In the genomic region with DNA sequence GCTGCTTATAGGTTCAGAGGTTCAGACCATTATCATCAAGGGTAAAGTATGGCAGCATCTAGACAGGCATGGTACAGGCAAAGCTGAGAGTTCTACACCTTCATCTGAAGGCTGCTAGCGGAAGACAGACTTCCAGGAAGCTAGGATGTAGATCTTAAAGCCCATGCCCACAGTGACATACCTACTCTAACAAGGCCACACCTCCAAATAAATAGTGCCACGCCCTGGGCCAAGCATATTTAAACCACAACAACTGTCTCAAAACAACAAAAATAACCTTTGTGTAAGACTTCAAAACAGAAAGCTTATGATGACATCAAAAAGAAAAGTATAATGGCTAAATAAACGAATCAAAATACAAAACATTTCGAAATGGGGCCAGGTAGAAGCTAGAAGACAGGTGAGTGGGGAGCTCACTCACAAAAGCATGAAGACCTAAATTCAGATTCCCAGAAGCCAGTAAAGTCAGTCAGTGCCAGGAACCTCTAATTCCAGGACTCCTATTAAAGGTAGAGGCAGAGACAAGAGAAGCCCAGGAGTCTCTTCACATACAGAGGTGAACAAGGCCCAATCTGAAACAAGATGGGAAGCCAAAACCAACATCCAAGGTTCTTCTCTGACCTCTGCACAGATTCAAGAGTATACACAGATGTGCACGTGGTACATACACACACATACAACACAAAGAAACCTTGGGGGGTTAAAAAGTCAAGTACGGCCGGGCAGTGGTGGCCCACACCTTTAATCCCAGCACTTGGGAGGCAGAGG, we compare ENCODE assay signal across 22 mouse cellular contexts. TPM values are rescaled to one million over a fixed set of nuclear protein-coding genes. Genes with fewer than 3 reads are reported as not detected.
DNase-seq lines count a peak whose midpoint lies in the region; ATAC-seq and TF ChIP-seq lines count a peak whose summit lies in the region.
"Had no signal": no experiment of that assay in that cellular context is flagged by ENCODE, and none has a peak within 500 bp of the region (broad histone marks: within the 10 kb centered on the region; RNA-seq: fewer than 3 reads in every experiment).

No protein-coding gene starts in this region.

- H3K36me3 ChIP-seq in liver, adult 2 months (ENCODE audit: control insufficient read depth, insufficient read depth, low read length): peaks cover 34% of the 10 kb centered on the region
- H3K36me3 ChIP-seq in liver, embryonic 11.5 days (ENCODE audit: control insufficient read depth, insufficient read depth, low read length): peaks cover 26% of the 10 kb centered on the region
- peaks cover 13% of the 10 kb centered on the region for H3K36me3 ChIP-seq in kidney, embryonic 16.5 days (ENCODE audit: insufficient read depth, low read length)

- no peaks in the 10 kb centered on the region for H3K27me3 ChIP-seq in liver, adult 2 months (ENCODE audit: control insufficient read depth, insufficient read depth, low read length)
- H3K27me3 ChIP-seq in liver, embryonic 11.5 days (replicated peaks; ENCODE audit: control insufficient read depth, insufficient read depth, low read length): no peaks in the 10 kb centered on the region
- H3K27me3 ChIP-seq in kidney, embryonic 16.5 days (ENCODE audit: insufficient read depth, low read length): no peaks in the 10 kb centered on the region
- H3K27me3 ChIP-seq: CH12.LX; forebrain, embryonic 13.5 days; heart, embryonic 13.5 days; hindbrain, embryonic 15.5 days had no signal

- H3K79me2 ChIP-seq in liver, adult 2 months (ENCODE audit: control insufficient read depth, insufficient read depth, low read length): peaks cover 22% of the 10 kb centered on the region

- 48% methylated on average over 7 of the region's 7 CpGs for WGBS in liver, adult 2 months
- WGBS in liver, embryonic 11.5 days: 89% methylated on average over 7 of the region's 7 CpGs
- WGBS in kidney, embryonic 16.5 days: 92% methylated on average over 7 of the region's 7 CpGs

- no peaks in the 10 kb centered on the region for H3K9me3 ChIP-seq in liver, embryonic 11.5 days (ENCODE audit: control insufficient read depth, low read length)
- no peaks in the 10 kb centered on the region for H3K9me3 ChIP-seq in kidney, embryonic 16.5 days (ENCODE audit: low read length)
- H3K9me3 ChIP-seq: embryonic facial prominence, embryonic 10.5 days; forebrain, embryonic 13.5 days; heart, embryonic 13.5 days; hindbrain, embryonic 15.5 days had no signal

- TF ChIP-seq CTCF in liver, adult 2 months (IDR thresholded peaks at IDR 0.05; ENCODE audit: low read depth, low read length): no peak

- H3K27ac ChIP-seq in liver, adult 2 months (replicated peaks; ENCODE audit: insufficient read depth, low read depth, low read length): peak overlapping the region; percentile 41; the same call in 1 of the 2 replicates
- no peak overlapping the region for H3K27ac ChIP-seq in liver, embryonic 11.5 days (ENCODE audit: low read depth, low read length)
- no peak overlapping the region for H3K27ac ChIP-seq in kidney, embryonic 16.5 days (ENCODE audit: low read length)
- H3K27ac ChIP-seq: embryonic facial prominence, embryonic 10.5 days; forebrain, embryonic 13.5 days; heart, embryonic 13.5 days; hindbrain, embryonic 15.5 days had no signal

- no peak for TF ChIP-seq POLR2A in liver, adult 2 months (IDR thresholded peaks at IDR 0.05; ENCODE audit: extremely low read depth, insufficient read depth, low read length)

- H3K4me1 ChIP-seq in liver, adult 2 months (ENCODE audit: control insufficient read depth, insufficient read depth, low read length): peaks cover 17% of the 10 kb centered on the region
- peaks cover 3% of the 10 kb centered on the region for H3K4me1 ChIP-seq in liver, embryonic 11.5 days (replicated peaks; ENCODE audit: control insufficient read depth, insufficient read depth, low read length)
- H3K4me1 ChIP-seq in kidney, embryonic 16.5 days (ENCODE audit: insufficient read depth, low read length): peaks cover 2% of the 10 kb centered on the region; the same call in 1 of the 2 replicates
- H3K4me1 ChIP-seq: embryonic facial prominence, embryonic 10.5 days had no signal

- no peak overlapping the region for H3K9ac ChIP-seq in liver, adult 2 months (ENCODE audit: low read depth, low read length)
- H3K9ac ChIP-seq in liver, embryonic 11.5 days (ENCODE audit: low read depth, low read length): no peak overlapping the region
- H3K9ac ChIP-seq in kidney, embryonic 16.5 days (replicated peaks; ENCODE audit: low read length): no peak overlapping the region
- H3K9ac ChIP-seq: forebrain, embryonic 13.5 days; forebrain, postnatal 0 days; heart, embryonic 13.5 days; hindbrain, embryonic 15.5 days had no signal

- no peak overlapping the region for H3K4me3 ChIP-seq in liver, adult 2 months (ENCODE audit: insufficient read depth, low read depth, low read length)
- no peak overlapping the region for H3K4me3 ChIP-seq in liver, embryonic 11.5 days (ENCODE audit: low read depth, low read length)
- H3K4me3 ChIP-seq in kidney, embryonic 16.5 days (ENCODE audit: low read length): no peak overlapping the region
- H3K4me3 ChIP-seq: embryonic facial prominence, embryonic 10.5 days; forebrain, embryonic 13.5 days; heart, embryonic 13.5 days; hindbrain, embryonic 15.5 days had no signal

- peak; percentile 74 for DNase-seq in liver, adult 2 months (ENCODE audit: extremely low read depth, low read depth, low spot score)
- no peak for DNase-seq in liver, embryonic 11.5 days (ENCODE audit: low spot score)
- DNase-seq in thymus, postnatal 4 days: no peak
- DNase-seq: adrenal gland, postnatal 14 days; cerebellum, adult 11-12 months; cerebellum, postnatal 10 days; forebrain, postnatal 0 days; gastrocnemius, postnatal 14 days; heart, postnatal 36 days; kidney, adult 11 months had no signal

- no peak overlapping the region for H3K4me2 ChIP-seq in liver, embryonic 11.5 days
- H3K4me2 ChIP-seq in kidney, embryonic 16.5 days (replicated peaks; ENCODE audit: low read depth, low read length): no peak overlapping the region
- H3K4me2 ChIP-seq: forebrain, embryonic 13.5 days; heart, embryonic 13.5 days; hindbrain, embryonic 15.5 days had no signal

- ATAC-seq in liver, embryonic 11.5 days (replicated peaks; ENCODE audit: low FRiP score): no peak
- ATAC-seq in CD4-positive, CD25-positive, alpha-beta regulatory T cell, adult 4 months: peak; percentile 56
- ATAC-seq in activated CD4-positive, CD25-positive, alpha-beta regulatory T cell, adult 4 months: peak; percentile 69
- no peak for ATAC-seq in kidney, embryonic 16.5 days (ENCODE audit: low FRiP score, low TSS enrichment)
- ATAC-seq: forebrain, embryonic 13.5 days; forebrain, postnatal 0 days had no signal

RNA-seq across cellular contexts. Expression of gene Zbed6, which starts 10.2 kb away (rescaled TPM):
- total RNA-seq in liver, adult 2 months (2014; rRNA removed): 9.4 and 17.0 TPM in 2 replicates
- polyA plus RNA-seq in liver, adult 2 months (2012; rRNA removed): 1.5 and 2.0 TPM in 2 replicates
- not detected in 2 replicates for polyA plus RNA-seq in liver, embryonic 11.5 days (2014; fragmentation: Nextera tagmentation; extraction: Ambion mirVana)
- polyA plus RNA-seq in CD4-positive, CD25-positive, alpha-beta regulatory T cell, adult 4 months (2017; shearing (Covaris generic)): not detected
- not detected for polyA plus RNA-seq in activated CD4-positive, CD25-positive, alpha-beta regulatory T cell, adult 4 months (2017; shearing (Covaris generic))
- not detected in 2 replicates for polyA plus RNA-seq in kidney, embryonic 16.5 days (2015; fragmentation: Nextera tagmentation; extraction: Ambion mirVana)
- polyA plus RNA-seq: embryonic facial prominence, embryonic 10.5 days; embryonic facial prominence, embryonic 14.5 days; forebrain, embryonic 13.5 days; forebrain, postnatal 0 days; heart, embryonic 13.5 days; heart, postnatal 0 days; hindbrain, embryonic 11.5 days; hindbrain, embryonic 15.5 days had no signal

RNA-seq across cellular contexts. Expression of gene Gm38394, which starts 10.6 kb away (rescaled TPM):
- 9.5 and 9.6 TPM in 2 replicates for total RNA-seq in liver, adult 2 months (2014; rRNA removed)
- 1.2 and 1.8 TPM in 2 replicates for polyA plus RNA-seq in liver, adult 2 months (2012; rRNA removed)
- 4.4 and 4.5 TPM in 2 replicates for polyA plus RNA-seq in liver, embryonic 11.5 days (2014; fragmentation: Nextera tagmentation; extraction: Ambion mirVana)
- 1 to 10 TPM; 3.1 to 4.3 TPM for polyA plus RNA-seq in CD4-positive, CD25-positive, alpha-beta regulatory T cell, adult 4 months (2017; shearing (Covaris generic))
- polyA plus RNA-seq in activated CD4-positive, CD25-positive, alpha-beta regulatory T cell, adult 4 months (2017; shearing (Covaris generic)): 1 to 10 TPM; 3.2 to 3.9 TPM
- polyA plus RNA-seq in kidney, embryonic 16.5 days (2015; fragmentation: Nextera tagmentation; extraction: Ambion mirVana): 4.1 and 4.9 TPM in 2 replicates

RNA-seq across cellular contexts. Expression of gene Lax1, which starts 39.4 kb away (rescaled TPM):
- 0.28 and 0.34 TPM in 2 replicates for total RNA-seq in liver, adult 2 months (2014; rRNA removed)
- polyA plus RNA-seq in liver, adult 2 months (2012; rRNA removed): 0.19 and 0.27 TPM in 2 replicates
- polyA plus RNA-seq in liver, embryonic 11.5 days (2014; fragmentation: Nextera tagmentation; extraction: Ambion mirVana): 0.62 and 0.78 TPM in 2 replicates
- 100 to 1,000 TPM; 101 to 145 TPM for polyA plus RNA-seq in CD4-positive, CD25-positive, alpha-beta regulatory T cell, adult 4 months (2017; shearing (Covaris generic))
- 100 to 1,000 TPM; 109 to 137 TPM for polyA plus RNA-seq in activated CD4-positive, CD25-positive, alpha-beta regulatory T cell, adult 4 months (2017; shearing (Covaris generic))
- 0.50 and 0.60 TPM in 2 replicates for polyA plus RNA-seq in kidney, embryonic 16.5 days (2015; fragmentation: Nextera tagmentation; extraction: Ambion mirVana)
- total RNA-seq: gastrocnemius, adult 18-20 months had no signal
- polyA plus RNA-seq: forebrain, embryonic 13.5 days had no signal

RNA-seq across cellular contexts. Expression of gene Snrpe, which starts 40.4 kb away (rescaled TPM):
- 57.1 and 71.7 TPM in 2 replicates for total RNA-seq in liver, adult 2 months (2014; rRNA removed)
- 12.5 and 13.3 TPM in 2 replicates for polyA plus RNA-seq in liver, adult 2 months (2012; rRNA removed)
- 690 and 722 TPM in 2 replicates for polyA plus RNA-seq in liver, embryonic 11.5 days (2014; fragmentation: Nextera tagmentation; extraction: Ambion mirVana)
- 100 to 1,000 TPM; 281 to 399 TPM for polyA plus RNA-seq in CD4-positive, CD25-positive, alpha-beta regulatory T cell, adult 4 months (2017; shearing (Covaris generic))
- 100 to 1,000 TPM; 402 to 505 TPM for polyA plus RNA-seq in activated CD4-positive, CD25-positive, alpha-beta regulatory T cell, adult 4 months (2017; shearing (Covaris generic))
- 597 and 606 TPM in 2 replicates for polyA plus RNA-seq in kidney, embryonic 16.5 days (2015; fragmentation: Nextera tagmentation; extraction: Ambion mirVana)

Comparison
In these comparisons a context has a peak if more than half of its experiments do, and no peak if none do; other contexts are left out.
1. ATAC-seq: peak in CD4-positive, CD25-positive, alpha-beta regulatory T cell, adult 4 months (single experiment) and activated CD4-positive, CD25-positive, alpha-beta regulatory T cell, adult 4 months (single experiment); none in liver, embryonic 11.5 days (single experiment) and kidney, embryonic 16.5 days (single experiment).
2. RNA of gene Lax1, which starts 39.4 kb away (polyA plus RNA-seq): 101 to 145 TPM in CD4-positive, CD25-positive, alpha-beta regulatory T cell, adult 4 months and 109 to 137 TPM in activated CD4-positive, CD25-positive, alpha-beta regulatory T cell, adult 4 months; 0.62 to 0.78 TPM in liver, embryonic 11.5 days, 0.50 to 0.60 TPM in kidney, embryonic 16.5 days and 0.19 to 0.27 TPM in liver, adult 2 months; every median in the first group is over 10 times any median in the second.